Mouse (Mus musculus): Measurements from ENCODE around the gene Ap2a1. TPM values are rescaled to one million over a fixed set of nuclear protein-coding genes. Genes with fewer than 3 reads are reported as not detected.

The Ap2a1 gene
- polyA plus RNA-seq, 1 experiment from 2014 or later = 85.1 TPM

DNA sequence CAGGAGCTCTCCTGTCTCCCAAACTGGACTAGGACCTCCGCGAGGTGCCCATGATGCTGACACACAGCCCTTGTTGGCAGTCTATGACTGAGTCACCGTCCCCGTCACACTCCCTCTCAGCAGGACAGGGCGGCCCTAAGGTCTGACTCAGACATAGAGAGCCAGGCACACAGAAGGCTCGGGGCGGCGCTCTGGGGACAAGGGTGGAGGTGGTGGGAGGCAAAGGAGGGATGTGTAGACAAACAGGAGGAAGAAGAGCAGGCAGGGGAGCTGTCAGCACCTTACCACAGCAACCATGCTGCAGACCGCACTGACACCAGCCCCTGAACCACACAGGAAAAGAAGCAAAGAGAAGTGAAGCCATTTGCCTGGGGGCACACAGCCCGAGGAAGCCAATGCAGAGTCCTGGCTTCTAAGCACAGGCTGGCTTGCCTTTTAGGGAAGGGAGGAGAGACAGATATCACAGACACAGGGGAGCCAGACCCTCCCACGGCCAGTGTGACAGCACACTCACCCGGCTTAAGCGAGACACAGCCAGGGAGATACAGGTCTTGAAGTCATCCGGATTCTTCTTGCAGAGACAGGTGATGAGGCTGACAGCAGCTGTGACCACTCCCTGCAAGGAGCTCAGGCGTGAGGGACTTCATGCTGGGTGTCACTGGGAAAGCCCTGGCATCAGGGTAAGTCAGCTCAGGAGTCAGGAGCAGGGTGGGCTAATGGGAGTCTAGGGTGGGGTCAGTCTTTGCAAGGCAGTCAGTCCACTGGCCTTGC is 20.4 kb downstream of the Ap2a1 start:
- Histone ChIP-seq H3K27ac (no peak overlapping the region), H3K4me1 (no peaks in the 10 kb centered on the region), H3K9ac (no peak overlapping the region), H3K27me3 (replicated peaks) (no peaks in the 10 kb centered on the region), H3K36me3 (peaks cover 100% of the 10 kb centered on the region), H3K4me3 (no peak overlapping the region), H3K4me2 (no peak overlapping the region), H3K9me3 (replicated peaks) (no peaks in the 10 kb centered on the region)
- no peak for ATAC-seq
- 77% methylated on average over 15 of the region's 15 CpGs for WGBS (ENCODE audit: insufficient replicate concordance)

DNA sequence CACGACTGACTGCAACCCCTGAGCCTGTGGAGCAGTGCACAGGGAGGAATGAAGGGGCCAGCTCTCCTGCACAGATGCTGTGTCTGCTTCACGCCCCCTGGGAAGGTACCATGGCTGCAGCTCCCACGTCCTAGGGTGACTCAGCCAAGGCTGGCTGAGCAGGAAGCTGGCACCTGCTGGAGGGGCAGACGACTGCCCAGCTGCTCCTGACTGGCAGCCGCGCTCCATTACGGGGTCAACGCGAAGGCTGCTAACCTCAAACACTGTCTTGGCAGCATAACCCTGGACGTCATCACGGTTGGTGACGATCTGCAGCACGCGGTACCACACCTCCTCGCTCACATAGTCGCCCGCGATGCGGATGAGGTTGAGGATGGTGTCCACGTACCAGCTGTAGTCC is 23.9 kb downstream of the Ap2a1 start:
- Histone ChIP-seq H3K4me3 (no peak overlapping the region), H3K9me3 (replicated peaks) (no peaks in the 10 kb centered on the region), H3K4me1 (peaks cover 21% of the 10 kb centered on the region), H3K27ac (no peak overlapping the region), H3K9ac (no peak overlapping the region), H3K27me3 (replicated peaks) (no peaks in the 10 kb centered on the region), H3K36me3 (peaks cover 100% of the 10 kb centered on the region), H3K4me2 (no peak overlapping the region)
- no peak for ATAC-seq
- 91% methylated on average over 20 of the region's 20 CpGs for WGBS (ENCODE audit: insufficient replicate concordance)

DNA sequence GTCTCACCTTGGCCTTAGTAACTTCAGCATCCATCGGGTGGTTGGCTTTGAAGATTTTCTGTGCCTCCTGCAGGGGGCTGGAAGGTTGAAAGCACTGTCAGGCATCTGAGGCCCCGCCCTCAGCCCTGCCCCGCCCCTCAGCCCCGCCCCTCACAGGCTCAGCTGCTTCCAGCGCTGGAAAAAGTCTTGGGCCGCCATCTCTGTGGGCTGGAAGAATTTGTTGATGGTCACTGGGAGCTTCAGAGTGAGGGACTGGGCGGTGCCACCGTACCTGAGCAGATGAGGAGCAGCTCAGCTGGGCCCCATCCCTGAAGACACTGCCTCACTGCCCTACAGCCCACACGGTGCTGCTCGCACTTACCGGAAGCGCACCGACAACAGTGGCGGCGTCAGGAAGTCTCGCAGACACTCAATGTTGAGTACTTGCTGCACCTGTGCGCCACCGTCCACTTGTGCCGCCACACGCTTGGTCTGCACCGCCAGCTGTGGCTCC is 28.0 kb downstream of the Ap2a1 start:
- 19% methylated on average over 21 of the region's 21 CpGs for WGBS (ENCODE audit: insufficient replicate concordance)
- H3K4me1 ChIP-seq = peaks cover 62% of the 10 kb centered on the region
- ATAC-seq = peak; percentile 46; the same call in 1 of the 2 replicates
- no peaks in the 10 kb centered on the region for H3K9me3 ChIP-seq (replicated peaks)
- no peak overlapping the region for H3K9ac ChIP-seq
- H3K36me3 ChIP-seq = peaks cover 79% of the 10 kb centered on the region
- H3K27ac ChIP-seq = peak overlapping the region; percentile 49
- peak overlapping the region; percentile 62 for H3K4me2 ChIP-seq
- no peaks in the 10 kb centered on the region for H3K27me3 ChIP-seq (replicated peaks)
- peak overlapping the region; percentile 33 for H3K4me3 ChIP-seq

DNA sequence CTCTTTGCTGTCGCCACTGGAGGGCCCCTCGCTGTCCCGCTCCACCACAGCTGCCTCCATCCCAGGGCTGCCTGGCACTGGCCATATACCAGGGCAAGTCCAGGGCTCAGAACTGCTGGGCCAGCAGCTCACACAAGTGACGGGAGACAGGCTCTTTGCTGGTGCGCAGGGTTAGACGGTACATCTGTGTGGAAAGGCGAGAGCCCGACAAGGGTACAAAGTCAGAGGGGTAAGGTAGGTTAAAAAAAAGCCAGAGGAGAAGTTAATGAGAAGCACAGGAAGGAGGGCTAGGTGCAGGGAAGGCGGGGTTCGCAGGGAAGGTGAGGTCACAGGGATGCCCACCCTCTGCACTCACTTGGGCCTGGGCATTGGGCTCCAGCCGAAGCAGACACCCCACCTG is 28.7 kb downstream of the Ap2a1 start:
- no peak overlapping the region for H3K4me3 ChIP-seq

DNA sequence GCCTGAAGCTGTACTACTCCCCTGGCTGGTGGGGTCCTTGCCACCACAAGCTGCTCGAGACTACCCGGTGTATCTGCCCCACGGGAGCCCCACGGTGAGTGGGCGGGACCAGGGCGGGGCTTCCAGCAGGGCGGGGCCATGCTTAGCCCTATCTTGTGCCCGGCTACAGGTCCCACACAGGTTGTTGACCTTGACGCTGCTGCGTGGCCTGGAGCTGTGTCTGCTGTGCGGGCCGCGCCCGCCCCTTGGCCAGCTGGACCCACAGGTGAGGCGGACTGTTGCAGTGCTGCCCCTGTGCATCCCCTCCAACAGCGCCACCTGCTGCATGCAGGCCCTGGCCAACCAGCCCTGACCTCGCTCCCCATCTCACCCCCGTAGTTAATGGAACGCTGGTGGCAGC is 30.7 kb downstream of the Ap2a1 start:
- Histone ChIP-seq H3K9me3 (replicated peaks) (no peaks in the 10 kb centered on the region), H3K27ac (peak overlapping the region; percentile 59), H3K4me2 (peak overlapping the region; percentile 48), H3K9ac (peak overlapping the region; percentile 10; the same call in 1 of the 2 replicates), H3K4me1 (peaks cover 75% of the 10 kb centered on the region), H3K4me3 (no peak overlapping the region; the same call in 1 of the 2 replicates), H3K36me3 (peaks cover 52% of the 10 kb centered on the region), H3K27me3 (replicated peaks) (no peaks in the 10 kb centered on the region)
- peak; percentile 48 for ATAC-seq
- WGBS (ENCODE audit: insufficient replicate concordance) = 34% methylated on average over 19 of the region's 19 CpGs

More for the DNA sequence above, 28.7 kb downstream of the Ap2a1 start:
- Histone ChIP-seq H3K9ac (no peak overlapping the region), H3K36me3 (peaks cover 72% of the 10 kb centered on the region), H3K9me3 (replicated peaks) (no peaks in the 10 kb centered on the region), H3K4me2 (no peak overlapping the region), H3K27me3 (replicated peaks) (no peaks in the 10 kb centered on the region), H3K27ac (0 out of 2 replicates have a peak overlapping the region, but pooled peaks have one; percentile 4), H3K4me1 (peaks cover 68% of the 10 kb centered on the region)
- no peak for ATAC-seq
- WGBS (ENCODE audit: insufficient replicate concordance) = 86% methylated on average over 11 of the region's 11 CpGs

DNA sequence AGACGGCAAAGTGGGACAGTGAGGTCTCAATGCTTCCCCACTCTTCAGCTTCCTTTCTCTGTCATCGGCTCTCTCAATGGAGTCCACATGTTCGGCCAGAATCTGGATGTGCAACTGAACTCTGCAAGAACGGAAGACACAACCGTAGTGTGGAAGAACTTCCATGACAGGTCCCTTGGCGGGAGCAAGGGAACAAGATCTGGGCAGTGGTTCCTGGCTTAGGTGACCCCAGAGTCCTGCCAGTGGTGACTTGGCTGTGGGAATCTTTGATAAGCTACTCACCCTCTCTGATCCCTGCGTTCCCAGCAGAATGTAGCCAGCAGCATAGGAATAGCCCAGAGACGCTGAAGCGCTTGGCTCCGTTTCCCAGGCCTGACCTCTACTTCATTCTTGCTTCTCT is 32.8 kb downstream of the Ap2a1 start:
- Histone ChIP-seq H3K4me2 (peak overlapping the region; percentile 80), H3K27ac (peak overlapping the region; percentile 58), H3K27me3 (replicated peaks) (no peaks in the 10 kb centered on the region), H3K9me3 (replicated peaks) (no peaks in the 10 kb centered on the region), H3K4me1 (peaks cover 74% of the 10 kb centered on the region), H3K4me3 (peak overlapping the region; percentile 60), H3K9ac (peak overlapping the region; percentile 64), H3K36me3 (peaks cover 31% of the 10 kb centered on the region)
- ATAC-seq = no peak
- 50% methylated on average over 10 of the region's 10 CpGs for WGBS (ENCODE audit: insufficient replicate concordance)

DNA sequence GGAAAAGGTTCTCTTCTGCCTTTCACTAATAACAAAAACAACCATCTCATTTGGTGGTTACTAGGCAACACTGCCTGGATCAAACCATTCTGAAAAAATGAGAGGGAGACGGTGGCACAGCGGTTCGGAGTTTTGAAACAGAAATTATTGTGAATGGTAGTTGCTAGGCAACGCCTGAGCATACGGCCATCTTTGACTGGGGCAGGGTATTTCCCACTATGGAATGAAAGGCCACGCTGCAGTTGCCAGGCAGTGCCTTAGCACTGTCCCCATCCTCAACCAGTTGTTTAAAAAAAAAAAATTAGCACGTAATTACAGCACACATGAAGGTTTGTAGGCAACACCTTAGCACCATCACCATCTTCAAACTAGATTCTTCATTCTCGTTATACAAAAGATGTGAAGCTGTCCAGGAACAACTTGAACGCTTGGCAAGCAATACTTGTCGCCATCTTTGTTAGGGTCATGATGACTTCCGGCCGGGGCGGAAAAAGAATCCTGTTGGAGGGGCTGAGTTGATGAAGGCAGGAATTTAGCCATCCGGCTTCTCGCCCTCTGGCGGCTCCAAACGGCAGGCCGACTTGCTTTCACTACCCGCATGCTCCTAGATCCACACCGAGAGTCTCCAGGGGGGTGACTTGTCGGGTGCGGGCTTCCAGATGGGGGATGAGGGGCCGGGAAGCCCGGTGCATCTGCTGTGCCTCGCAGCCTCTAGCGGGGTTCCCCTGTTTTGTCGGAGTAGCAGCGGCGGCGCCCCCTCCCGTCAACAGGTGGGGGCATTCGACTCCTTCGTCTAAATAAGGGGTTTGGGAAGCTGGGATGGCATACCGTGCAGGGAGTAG is 33.5 kb downstream of the Ap2a1 start, which contains the start of gene Fuz:
Gene Fuz, plus strand, starts transcription at position 487 of the 842 bp plus-strand sequence.
- peak within 1 kb of the TSS; percentile 58 for H3K27ac ChIP-seq
- ATAC-seq = peak; percentile 34; the same call in 1 of the 2 replicates
- H3K9me3 ChIP-seq (replicated peaks) = no peaks in the 10 kb centered on the region
- peaks cover 74% of the 10 kb centered on the region for H3K4me1 ChIP-seq
- peak within 1 kb of the TSS; percentile 80 for H3K4me2 ChIP-seq
- peaks cover 25% of the 10 kb centered on the region for H3K36me3 ChIP-seq
- peak within 1 kb of the TSS; percentile 60 for H3K4me3 ChIP-seq
- peak within 1 kb of the TSS; percentile 64 for H3K9ac ChIP-seq
- no peaks in the 10 kb centered on the region for H3K27me3 ChIP-seq (replicated peaks)
- 3% methylated on average over 34 of the region's 34 CpGs for WGBS (ENCODE audit: insufficient replicate concordance)

DNA sequence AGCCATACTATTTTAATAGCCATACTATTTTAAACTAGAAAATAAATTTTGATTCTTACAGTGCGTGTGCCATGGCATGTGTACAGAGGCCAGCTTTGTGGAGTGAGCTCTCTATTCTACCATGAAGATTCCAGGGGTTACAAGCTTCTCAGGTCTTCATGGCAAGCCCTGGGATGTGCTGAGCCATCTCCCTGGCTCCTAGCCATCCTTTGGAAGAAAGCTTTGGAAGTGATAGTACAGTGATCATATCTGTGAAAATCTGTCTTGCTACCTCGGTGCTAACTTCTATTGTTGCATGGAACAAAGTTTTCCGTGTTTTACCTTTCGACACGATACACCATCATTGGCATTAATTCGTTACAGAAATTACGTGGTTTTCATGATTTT is 34.1 kb downstream of the Ap2a1 start:
- Histone ChIP-seq H3K4me3 (peak overlapping the region; percentile 60), H3K9ac (no peak overlapping the region), H3K36me3 (peaks cover 25% of the 10 kb centered on the region), H3K27ac (peak overlapping the region; percentile 58; the same call in 1 of the 2 replicates), H3K4me2 (peak overlapping the region; percentile 80), H3K9me3 (replicated peaks) (no peaks in the 10 kb centered on the region), H3K4me1 (peaks cover 74% of the 10 kb centered on the region), H3K27me3 (replicated peaks) (no peaks in the 10 kb centered on the region)
- ATAC-seq = no peak
- 74% methylated on average over 7 of the region's 7 CpGs for WGBS (ENCODE audit: insufficient replicate concordance)

DNA sequence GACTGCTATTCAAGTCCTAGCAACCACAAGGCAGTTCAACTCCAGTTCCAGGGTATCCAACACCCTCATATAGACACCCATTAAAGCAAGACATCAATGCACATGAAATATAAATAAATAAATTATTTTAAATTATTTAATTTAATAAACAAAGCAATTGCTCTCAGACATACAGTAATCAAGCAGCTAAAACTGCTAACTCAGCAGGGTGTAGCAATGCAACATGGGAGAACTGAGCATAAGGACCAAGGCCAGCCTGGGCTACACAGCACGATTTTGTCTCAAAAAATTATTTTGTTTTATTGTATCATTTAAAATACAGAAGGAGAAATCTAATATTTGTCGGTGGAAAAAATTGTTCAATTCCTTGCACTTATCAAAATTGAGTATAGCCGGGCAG is 35.1 kb downstream of the Ap2a1 start:
- Histone ChIP-seq H3K27me3 (replicated peaks) (no peaks in the 10 kb centered on the region), H3K4me3 (no peak overlapping the region), H3K9me3 (replicated peaks) (no peaks in the 10 kb centered on the region), H3K27ac (no peak overlapping the region), H3K4me2 (no peak overlapping the region), H3K4me1 (peaks cover 72% of the 10 kb centered on the region), H3K9ac (no peak overlapping the region), H3K36me3 (peaks cover 21% of the 10 kb centered on the region)
- 75% methylated on average over 3 of the region's 3 CpGs for WGBS (ENCODE audit: insufficient replicate concordance)
- no peak for ATAC-seq

DNA sequence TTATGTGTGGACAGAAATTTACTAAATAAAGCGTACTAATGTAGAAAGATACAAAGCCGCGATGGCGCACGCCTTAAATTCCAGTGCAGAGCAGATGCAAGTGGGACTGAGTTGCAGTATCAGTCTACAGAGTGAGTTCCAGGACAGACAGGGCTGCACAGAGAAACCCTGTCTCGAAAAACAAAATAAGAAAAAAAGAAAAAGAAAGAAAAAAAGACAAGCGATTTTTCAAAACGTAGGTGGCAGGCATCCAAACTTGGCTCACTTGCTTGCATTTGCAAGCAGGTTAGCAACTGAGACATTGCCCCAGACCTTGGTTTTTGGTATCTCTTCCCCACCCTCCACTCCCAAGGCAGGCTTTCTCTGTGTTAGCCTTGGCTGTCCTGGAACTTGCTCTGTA is 36.1 kb downstream of the Ap2a1 start:
- 38% methylated on average over 8 of the region's 8 CpGs for WGBS (ENCODE audit: insufficient replicate concordance)
- H3K4me2 ChIP-seq = peak overlapping the region; percentile 82
- no peak for ATAC-seq
- peaks cover 23% of the 10 kb centered on the region for H3K36me3 ChIP-seq
- no peaks in the 10 kb centered on the region for H3K9me3 ChIP-seq (replicated peaks)
- H3K27me3 ChIP-seq (replicated peaks) = no peaks in the 10 kb centered on the region
- peak overlapping the region; percentile 5; the same call in 1 of the 2 replicates for H3K9ac ChIP-seq
- peaks cover 72% of the 10 kb centered on the region for H3K4me1 ChIP-seq
- peak overlapping the region; percentile 62 for H3K27ac ChIP-seq
- H3K4me3 ChIP-seq = peak overlapping the region; percentile 79

DNA sequence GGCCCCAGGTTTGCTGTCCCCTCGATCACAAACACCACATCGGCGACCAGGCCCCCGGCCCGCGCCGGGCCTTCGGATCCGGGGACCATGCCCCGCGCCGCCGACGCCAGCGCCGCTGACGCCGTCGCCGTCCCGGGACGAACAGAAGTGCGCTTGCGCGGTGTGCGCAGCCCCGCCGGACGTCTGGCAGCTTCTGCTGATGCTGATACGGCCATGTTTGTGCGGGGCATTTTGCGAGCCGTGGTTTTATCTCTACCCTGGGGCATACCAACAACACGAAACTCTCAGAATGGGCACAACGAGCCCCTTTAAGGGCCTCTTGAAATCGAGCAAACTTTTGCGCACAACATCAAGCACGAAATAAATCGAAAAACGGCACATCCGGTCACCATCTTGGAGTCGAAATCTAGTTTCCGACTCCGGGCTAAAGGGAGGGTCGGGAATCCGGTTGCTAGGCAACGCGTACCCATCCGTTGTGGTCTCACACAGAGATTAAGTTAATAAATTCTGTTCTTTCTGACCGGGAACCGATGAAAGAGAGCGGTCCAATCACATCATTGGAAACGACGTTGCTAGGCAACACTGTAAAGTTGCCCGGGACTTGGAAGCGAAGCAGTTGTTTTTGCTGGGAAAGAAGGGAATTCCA is 36.9 kb downstream of the Ap2a1 start, which contains the start of gene Med25:
Gene Med25, minus strand, starts transcription at position 437 of the 646 bp plus-strand sequence.
- Histone ChIP-seq H3K9ac (peak within 1 kb of the TSS; percentile 88), H3K4me2 (peak within 1 kb of the TSS; percentile 82), H3K27me3 (replicated peaks) (no peaks in the 10 kb centered on the region), H3K4me3 (peak within 1 kb of the TSS; percentile 79), H3K4me1 (peaks cover 71% of the 10 kb centered on the region), H3K27ac (peak within 1 kb of the TSS; percentile 92), H3K36me3 (peaks cover 29% of the 10 kb centered on the region), H3K9me3 (replicated peaks) (no peaks in the 10 kb centered on the region)
- ATAC-seq = peak; percentile 77
- WGBS (ENCODE audit: insufficient replicate concordance) = under 1% methylated on average over 56 of the region's 56 CpGs

All from liver, embryonic 12.5 days (tissue).